Mouse (Mus musculus) hindbrain, embryonic 15.5 days (tissue): ENCODE measurements around the gene Cerkl. TPM values are rescaled to one million over a fixed set of nuclear protein-coding genes. Genes with fewer than 3 reads are reported as not detected.

ENCODE experiments used
- ATAC-seq: fragments of 200-750 bp; cut with Nextera tagmentation; 2 replicates; pipeline ENCODE4 v1.8.0; 2017; ENCODE audit warnings: low read depth, moderate number of reproducible peaks, moderate TSS enrichment; ENCODE audit not compliant: low FRiP score
- H3K27ac ChIP-seq: fragments of 300-500 bp; sonication (generic); replicated peaks from 2 replicates; pipeline ENCODE4 v1.5.1; 2015; ENCODE audit warnings: mild to moderate bottlenecking, inconsistent platforms
- H3K27me3 ChIP-seq: fragments of 300-500 bp; sonication (generic); 2 replicates; pipeline ENCODE4 v1.6.1; 2015; ENCODE audit warnings: control low read depth, inconsistent platforms
- H3K36me3 ChIP-seq: fragments of 300-500 bp; sonication (generic); 2 replicates; pipeline ENCODE4 v1.6.1; 2015; ENCODE audit warnings: control low read depth, inconsistent platforms
- H3K4me1 ChIP-seq: fragments of 300-500 bp; sonication (generic); replicated peaks from 2 replicates; pipeline ENCODE4 v1.6.1; 2015; ENCODE audit warnings: control low read depth, inconsistent platforms
- H3K4me2 ChIP-seq: fragments of 300-500 bp; sonication (generic); 2 replicates; pipeline ENCODE4 v1.6.1; 2015; ENCODE audit warnings: moderate library complexity, mild to moderate bottlenecking, inconsistent platforms
- H3K4me3 ChIP-seq: fragments of 300-500 bp; sonication (generic); 2 replicates; pipeline ENCODE4 v1.5.1; 2015; ENCODE audit warnings: mild to moderate bottlenecking, inconsistent platforms
- H3K9ac ChIP-seq: fragments of 300-500 bp; sonication (generic); 2 replicates; pipeline ENCODE4 v1.6.1; 2015; ENCODE audit warnings: inconsistent platforms
- H3K9me3 ChIP-seq: fragments of 300-500 bp; sonication (generic); 2 replicates; pipeline ENCODE4 v1.6.1; 2016; ENCODE audit warnings: control low read depth, inconsistent platforms
- WGBS: fragments of 180-500 bp; shearing (Covaris S2); methylation state at CpG from one replicate; pipeline ENCODE4 v1.1.7; 2015; 5-methylcytosine and 5-hydroxymethylcytosine counted together
- polyA plus RNA-seq: library from polyadenylated mRNA; unstranded; fragments of >200 nt; fragmentation: Nextera tagmentation; extraction: Ambion mirVana; gene quantifications from 2 replicates; pipeline ENCODE4 v1.2.1, GENCODE M21; 2015

Gene Cerkl
- polyA plus RNA-seq, 1 experiment from 2014 or later, result 2.5 TPM

DNA sequence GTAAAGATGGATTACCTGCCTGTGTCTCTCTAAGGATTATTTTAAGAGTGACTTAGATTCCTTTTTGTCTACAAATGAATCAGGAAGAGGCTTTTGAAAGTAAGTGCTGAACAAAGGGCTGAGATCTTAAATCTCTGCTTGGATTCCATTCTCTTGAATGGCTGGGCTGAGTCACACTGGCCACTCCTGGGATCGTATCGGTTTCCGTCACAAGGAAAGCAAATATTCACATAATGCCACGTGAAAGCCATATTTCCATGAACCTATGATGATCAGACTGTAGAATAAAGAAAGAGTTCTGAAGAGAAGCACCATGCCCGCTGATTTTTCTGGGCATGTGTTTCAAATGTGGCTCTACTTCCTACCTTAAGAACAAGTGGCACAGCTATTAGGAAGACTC, 57.8 kb downstream of the Cerkl start:
- Histone ChIP-seq H3K4me3 (no peak overlapping the region), H3K4me2 (no peak overlapping the region), H3K9me3 (no peaks in the 10 kb centered on the region), H3K4me1 (0 out of 2 replicates have a peak, but pooled peaks cover 7% of the 10 kb centered on the region), H3K9ac (no peak overlapping the region), H3K27ac (no peak overlapping the region), H3K36me3 (no peaks in the 10 kb centered on the region), H3K27me3 (no peaks in the 10 kb centered on the region)
- WGBS, result 74% methylated on average over 5 of the region's 5 CpGs
- no peak for ATAC-seq

DNA sequence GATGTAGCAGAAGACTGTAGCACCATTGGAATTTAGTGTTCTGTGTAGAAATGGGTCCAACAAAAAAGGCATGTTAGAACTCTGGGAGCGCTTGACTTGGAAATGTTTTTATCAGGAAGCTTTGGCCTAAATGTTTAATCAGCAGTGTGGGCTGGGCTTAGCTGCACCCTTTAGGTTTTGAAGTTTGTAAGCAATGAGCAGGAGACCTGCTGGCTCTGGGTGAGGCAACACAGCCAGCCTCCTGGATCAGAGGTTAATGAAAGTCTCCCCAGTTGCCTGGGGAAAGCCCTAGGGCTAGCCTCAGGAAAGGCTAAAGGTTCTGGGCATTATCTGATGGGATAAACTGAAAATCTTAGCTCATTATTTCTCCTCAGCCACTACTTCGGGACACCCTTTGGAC, 58.2 kb downstream of the Cerkl start:
- H3K27me3 ChIP-seq, result no peaks in the 10 kb centered on the region
- WGBS, result 65% methylated on average over 2 of the region's 2 CpGs
- no peaks in the 10 kb centered on the region for H3K36me3 ChIP-seq

DNA sequence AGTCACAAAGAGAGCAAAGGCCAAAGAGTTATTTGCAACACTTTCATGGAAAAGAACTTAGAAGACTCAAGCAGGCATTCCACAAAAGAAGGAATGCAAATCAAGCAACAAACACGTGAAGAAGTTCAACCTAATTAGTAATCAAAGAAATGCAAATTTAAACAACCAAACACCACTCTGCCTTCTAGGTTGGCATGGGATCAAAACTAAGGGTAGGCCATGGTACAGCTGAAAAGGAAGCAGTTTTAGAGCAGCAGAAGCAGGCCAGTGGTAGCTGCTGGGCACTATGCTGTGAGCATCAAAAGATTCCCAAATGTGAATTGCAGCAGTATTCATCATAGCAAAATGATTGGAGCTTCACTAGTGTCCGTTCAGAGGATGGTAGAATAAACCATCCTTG, 59.5 kb downstream of the Cerkl start:
- Histone ChIP-seq H3K9me3 (no peaks in the 10 kb centered on the region), H3K27me3 (no peaks in the 10 kb centered on the region), H3K4me1 (0 out of 2 replicates have a peak, but pooled peaks cover 7% of the 10 kb centered on the region), H3K27ac (no peak overlapping the region), H3K36me3 (no peaks in the 10 kb centered on the region), H3K4me2 (no peak overlapping the region), H3K4me3 (no peak overlapping the region), H3K9ac (no peak overlapping the region)
- ATAC-seq, result no peak
- WGBS, result 54% methylated on average over 2 of the region's 2 CpGs

More for the DNA sequence above, 58.2 kb downstream of the Cerkl start:
- H3K4me3 ChIP-seq, result no peak overlapping the region
- ATAC-seq, result no peak
- H3K27ac ChIP-seq, result no peak overlapping the region
- no peak overlapping the region for H3K4me2 ChIP-seq
- 0 out of 2 replicates have a peak, but pooled peaks cover 7% of the 10 kb centered on the region for H3K4me1 ChIP-seq
- H3K9me3 ChIP-seq, result no peaks in the 10 kb centered on the region
- no peak overlapping the region for H3K9ac ChIP-seq

DNA sequence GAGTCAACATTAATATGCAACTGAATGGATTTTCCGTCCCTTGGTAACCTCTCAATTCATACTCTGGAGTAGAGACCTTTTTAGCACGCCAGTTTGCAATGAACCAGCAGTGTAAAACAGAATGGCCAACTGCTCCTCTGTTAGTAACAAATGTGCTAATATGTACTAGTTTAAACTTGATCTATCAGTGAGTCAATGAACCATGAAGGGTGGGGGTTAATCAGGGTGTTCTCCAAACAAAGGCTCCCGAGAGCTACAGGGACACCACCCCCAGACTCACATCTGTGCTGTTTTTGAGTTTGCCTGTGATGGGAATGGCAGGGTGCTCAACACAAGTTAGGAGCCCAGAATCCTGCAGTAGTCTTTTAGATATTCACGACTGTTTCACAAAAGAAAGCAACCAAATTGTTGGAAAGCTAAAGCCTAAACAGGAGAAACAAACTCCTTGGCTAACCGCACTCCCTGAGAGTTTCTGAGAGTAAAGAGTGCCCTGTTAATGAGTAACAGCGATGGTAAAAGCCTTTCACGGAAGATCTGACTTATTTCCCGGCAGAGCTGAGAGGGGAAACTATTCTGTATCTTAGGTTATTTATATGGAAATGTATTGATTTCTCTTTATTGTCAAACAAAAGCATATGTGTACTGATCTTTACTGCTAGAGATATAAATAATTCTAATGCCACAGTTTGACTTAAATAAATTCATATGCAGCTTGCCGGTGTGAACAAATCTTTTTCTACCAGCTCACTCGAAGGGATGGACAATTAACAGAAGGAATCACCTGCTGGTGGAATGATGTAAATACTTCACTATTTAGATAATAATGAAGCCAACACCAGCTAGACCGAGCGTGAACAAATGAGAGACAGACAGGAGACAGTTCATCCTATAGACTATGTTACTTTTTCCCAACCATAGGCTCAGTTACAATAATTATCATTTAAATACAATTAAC, 77.2 kb downstream of the Cerkl start:
- peaks cover 14% of the 10 kb centered on the region for H3K4me1 ChIP-seq
- no peak overlapping the region for H3K9ac ChIP-seq
- H3K36me3 ChIP-seq, result no peaks in the 10 kb centered on the region
- no peak overlapping the region for H3K4me3 ChIP-seq
- no peaks in the 10 kb centered on the region for H3K9me3 ChIP-seq
- H3K27me3 ChIP-seq, result no peaks in the 10 kb centered on the region
- H3K27ac ChIP-seq, result no peak overlapping the region
- WGBS, result 12% methylated on average over 12 of the region's 12 CpGs
- ATAC-seq, result no peak
- peak overlapping the region; percentile 13; the same call in 1 of the 2 replicates for H3K4me2 ChIP-seq

DNA sequence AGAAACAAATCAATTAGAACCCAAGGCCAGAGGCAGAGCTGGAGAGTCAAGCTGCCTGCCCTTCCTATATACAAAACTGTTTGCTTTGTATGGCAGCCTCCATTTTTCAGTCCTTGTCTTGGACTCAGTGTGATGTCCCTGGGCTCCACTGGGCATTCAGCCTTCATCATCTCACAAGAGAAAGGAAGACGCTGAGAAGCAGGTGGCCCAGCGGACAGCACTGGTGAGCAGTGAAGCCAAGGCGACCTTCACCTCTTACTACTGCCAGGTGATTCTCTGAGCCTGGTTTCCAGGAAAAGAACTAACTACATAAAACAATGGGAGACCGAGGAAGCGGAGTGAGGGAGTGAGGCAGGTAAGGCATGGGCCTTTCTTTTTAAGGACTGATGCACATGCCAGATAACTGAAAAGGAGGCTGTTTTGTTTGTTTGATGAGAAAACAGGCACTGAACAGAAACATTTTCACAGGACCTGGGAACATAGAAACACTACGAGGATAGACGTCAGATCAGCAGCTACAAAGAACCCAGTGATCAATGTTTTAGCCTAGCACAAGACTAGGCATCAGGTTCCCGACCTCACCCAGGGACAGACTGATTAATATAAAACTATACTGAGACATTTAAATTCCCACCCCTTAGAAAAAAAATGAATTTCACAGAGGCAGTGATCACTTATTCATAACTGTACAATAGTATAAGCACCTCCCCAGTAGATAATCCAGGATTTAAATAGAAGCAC, 78.1 kb downstream of the Cerkl start:
- no peaks in the 10 kb centered on the region for H3K9me3 ChIP-seq
- no peak overlapping the region for H3K27ac ChIP-seq
- peaks cover 14% of the 10 kb centered on the region for H3K4me1 ChIP-seq
- no peak for ATAC-seq
- H3K4me2 ChIP-seq, result no peak overlapping the region
- no peaks in the 10 kb centered on the region for H3K27me3 ChIP-seq
- H3K36me3 ChIP-seq, result no peaks in the 10 kb centered on the region
- WGBS, result 47% methylated on average over 8 of the region's 8 CpGs
- H3K9ac ChIP-seq, result no peak overlapping the region
- no peak overlapping the region for H3K4me3 ChIP-seq

DNA sequence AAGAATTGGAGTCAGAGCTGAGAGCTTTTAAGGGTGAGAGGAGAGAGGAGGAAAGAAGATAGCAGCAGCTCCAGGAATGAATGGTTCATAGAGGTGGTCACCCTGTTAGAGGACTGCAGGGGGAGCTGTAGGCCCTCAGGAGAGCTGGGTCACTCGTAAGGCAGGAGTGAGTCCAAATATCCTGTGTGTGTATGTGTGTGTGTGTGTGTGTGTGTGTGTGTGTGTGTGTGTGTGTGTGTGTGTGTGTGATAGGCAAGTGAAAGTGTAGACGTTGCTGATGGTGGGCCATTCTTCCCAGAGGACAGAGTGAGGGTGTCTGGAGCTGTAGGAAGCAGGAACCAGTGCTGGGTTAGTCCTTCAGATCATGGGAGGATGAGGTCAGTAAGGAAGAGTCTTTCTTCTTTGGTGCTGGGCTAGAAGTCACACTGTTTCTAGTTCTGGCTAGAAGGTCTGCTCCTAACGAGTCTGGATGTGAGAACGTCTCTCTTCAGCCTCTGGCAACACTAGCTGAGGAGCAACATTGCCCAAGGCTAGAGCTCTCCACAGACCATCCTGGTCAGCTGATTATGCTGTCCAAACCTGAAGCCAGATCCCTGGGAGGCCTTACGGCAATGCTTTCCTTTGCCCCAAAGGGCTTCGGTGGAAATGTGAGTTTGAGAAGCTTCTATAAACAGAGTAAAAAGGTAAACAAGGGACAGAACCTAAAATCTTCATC, 83.9 kb downstream of the Cerkl start:
- Histone ChIP-seq H3K4me2 (no peak overlapping the region), H3K9ac (no peak overlapping the region), H3K36me3 (no peaks in the 10 kb centered on the region), H3K4me1 (peaks cover 1% of the 10 kb centered on the region; the same call in 1 of the 2 replicates), H3K4me3 (no peak overlapping the region), H3K9me3 (no peaks in the 10 kb centered on the region), H3K27ac (no peak overlapping the region), H3K27me3 (no peaks in the 10 kb centered on the region)
- 55% methylated on average over 6 of the region's 6 CpGs for WGBS
- no peak for ATAC-seq

DNA sequence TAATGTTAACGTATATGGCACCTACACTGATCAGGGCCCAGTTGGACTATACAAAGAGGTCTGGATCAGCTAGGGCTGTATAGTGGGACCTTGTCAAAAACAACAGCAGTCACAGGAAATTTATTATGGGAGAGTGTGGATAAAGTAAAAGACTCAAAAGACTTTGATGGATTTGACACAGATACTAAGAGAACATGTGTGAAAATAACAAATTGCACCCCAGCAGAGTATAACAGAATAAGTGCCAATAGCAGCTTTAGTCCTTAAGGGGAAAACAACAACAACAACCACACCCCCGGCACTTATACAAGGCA, 84.5 kb downstream of the Cerkl start:
- H3K9ac ChIP-seq, result no peak overlapping the region
- H3K4me2 ChIP-seq, result no peak overlapping the region
- H3K27me3 ChIP-seq, result no peaks in the 10 kb centered on the region
- no peak overlapping the region for H3K27ac ChIP-seq
- no peaks in the 10 kb centered on the region for H3K36me3 ChIP-seq
- no peak for ATAC-seq
- no peaks in the 10 kb centered on the region for H3K9me3 ChIP-seq
- H3K4me3 ChIP-seq, result no peak overlapping the region
- WGBS, result 79% methylated on average over 2 of the region's 2 CpGs
- H3K4me1 ChIP-seq, result peaks cover 6% of the 10 kb centered on the region; the same call in 1 of the 2 replicates

DNA sequence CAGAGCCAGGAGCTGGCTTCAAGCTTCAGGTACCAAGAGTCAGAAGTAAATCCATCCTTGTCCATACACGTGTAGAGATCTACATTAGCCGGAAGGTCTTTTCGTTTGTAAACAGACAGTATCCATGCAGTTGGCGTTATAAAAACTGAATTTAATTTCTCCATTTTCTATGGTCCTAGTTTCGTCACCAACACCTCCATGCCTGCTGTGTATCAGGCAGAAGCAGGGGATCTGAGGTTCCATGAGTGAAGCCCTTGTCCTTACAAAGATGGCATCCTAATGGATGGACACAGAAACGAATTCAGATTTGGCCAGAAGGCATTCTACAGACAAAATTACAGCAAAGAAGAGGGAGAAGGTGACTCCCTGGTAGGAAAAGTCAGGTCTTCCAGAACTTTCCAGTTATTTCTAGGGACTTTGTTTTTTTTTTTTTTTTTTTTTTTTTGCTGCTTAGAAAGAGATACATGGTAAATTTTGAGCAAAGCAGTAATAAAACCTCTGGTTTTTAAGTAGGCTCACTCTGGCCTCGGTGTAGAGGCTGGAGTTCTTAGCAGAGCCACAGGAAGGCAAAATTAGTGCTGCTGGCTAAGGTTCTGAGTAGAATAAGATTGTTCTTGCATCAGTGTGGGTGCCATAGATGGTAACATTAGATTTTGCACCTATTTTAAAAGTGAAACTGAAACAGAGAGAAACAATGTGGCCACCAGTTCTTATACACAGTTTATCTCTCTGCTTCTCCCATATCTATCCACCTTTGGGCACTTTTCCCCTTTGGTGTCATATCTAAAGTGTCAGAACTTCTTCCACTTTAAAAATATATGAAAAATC, 85.0 kb downstream of the Cerkl start:
- WGBS, result 92% methylated on average over 7 of the region's 7 CpGs
- Histone ChIP-seq H3K4me1 (peaks cover 6% of the 10 kb centered on the region; the same call in 1 of the 2 replicates), H3K9me3 (no peaks in the 10 kb centered on the region), H3K27me3 (no peaks in the 10 kb centered on the region), H3K4me3 (no peak overlapping the region), H3K4me2 (no peak overlapping the region), H3K36me3 (no peaks in the 10 kb centered on the region), H3K9ac (no peak overlapping the region), H3K27ac (no peak overlapping the region)
- no peak for ATAC-seq

DNA sequence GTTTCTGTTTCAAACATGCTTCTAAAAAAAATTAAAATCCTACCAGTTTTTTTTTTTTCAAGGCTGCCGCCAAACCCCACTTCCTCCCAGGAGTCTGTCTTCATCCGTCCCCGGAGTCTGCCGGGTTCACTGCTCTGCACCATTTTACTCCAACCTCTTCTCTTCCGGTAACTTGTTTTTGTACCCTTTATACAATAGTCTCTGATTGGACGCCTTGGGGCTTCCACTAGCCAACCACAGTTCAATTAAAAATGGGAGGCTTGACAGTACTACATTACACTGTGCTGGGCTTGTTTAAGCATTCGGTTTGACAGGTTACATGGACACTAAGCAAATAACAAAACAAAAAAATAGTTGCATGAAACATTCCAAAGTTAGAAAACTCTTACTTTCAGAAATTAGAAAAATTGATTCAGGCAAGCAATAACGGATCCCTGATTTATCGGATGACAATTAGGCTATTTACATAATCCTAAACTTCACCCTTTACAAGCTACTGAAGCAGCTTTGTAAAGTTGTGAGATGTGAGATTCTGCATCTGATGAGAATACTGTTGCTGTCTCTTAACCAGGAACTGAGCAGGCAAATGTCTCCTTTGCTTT, 85.8 kb downstream of the Cerkl start:
- H3K4me1 ChIP-seq, result peaks cover 6% of the 10 kb centered on the region; the same call in 1 of the 2 replicates
- H3K9me3 ChIP-seq, result no peaks in the 10 kb centered on the region
- no peak overlapping the region for H3K27ac ChIP-seq
- 84% methylated on average over 9 of the region's 9 CpGs for WGBS
- H3K36me3 ChIP-seq, result no peaks in the 10 kb centered on the region
- no peaks in the 10 kb centered on the region for H3K27me3 ChIP-seq
- no peak overlapping the region for H3K4me2 ChIP-seq
- no peak overlapping the region for H3K9ac ChIP-seq
- ATAC-seq, result no peak
- no peak overlapping the region for H3K4me3 ChIP-seq

DNA sequence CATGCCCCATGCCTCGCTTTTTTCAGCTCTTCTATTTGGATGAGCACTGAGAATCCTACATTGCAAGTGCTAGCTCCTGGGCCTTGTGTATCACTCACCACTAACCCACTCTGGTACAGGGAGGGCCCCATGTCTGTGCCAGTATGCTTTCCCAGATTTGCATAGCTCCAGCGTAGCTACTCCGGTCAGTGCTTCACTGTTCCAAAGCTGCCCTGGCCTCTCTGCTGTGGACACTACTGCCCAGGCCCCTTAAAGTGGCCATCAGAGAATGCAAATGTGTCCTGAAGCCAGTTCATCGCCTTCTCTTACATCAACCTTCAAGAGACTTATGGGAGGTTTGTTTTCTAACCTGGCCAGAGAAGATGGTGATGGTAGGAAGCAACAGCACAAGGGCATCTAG, 86.7 kb downstream of the Cerkl start:
- Histone ChIP-seq H3K4me2 (no peak overlapping the region), H3K36me3 (no peaks in the 10 kb centered on the region), H3K9ac (no peak overlapping the region), H3K4me3 (no peak overlapping the region), H3K4me1 (peaks cover 6% of the 10 kb centered on the region; the same call in 1 of the 2 replicates), H3K9me3 (no peaks in the 10 kb centered on the region), H3K27ac (no peak overlapping the region), H3K27me3 (no peaks in the 10 kb centered on the region)
- no peak for ATAC-seq
- WGBS, result 82% methylated on average over 4 of the region's 4 CpGs

DNA sequence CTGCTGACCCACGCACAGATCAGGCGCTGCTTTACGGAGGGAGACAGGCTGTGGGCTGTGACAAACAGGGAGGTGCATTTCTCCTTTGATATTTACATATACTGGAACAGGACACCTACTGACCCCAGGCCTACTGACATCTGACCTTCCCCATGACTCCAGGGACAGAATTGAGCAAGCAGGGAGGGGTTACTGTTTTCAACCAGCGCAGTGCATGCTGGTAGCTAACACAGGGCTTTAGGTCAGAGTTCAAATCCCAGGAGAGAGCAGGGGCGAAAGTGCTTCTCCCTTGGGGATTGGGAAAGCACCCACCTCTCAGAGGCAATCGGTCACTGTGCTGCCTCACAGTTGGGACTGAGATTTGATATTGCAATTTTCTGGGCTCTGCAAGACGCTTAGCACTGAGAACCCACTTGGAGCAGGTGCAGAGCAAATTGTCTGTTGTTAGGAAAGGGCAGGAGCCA, 87.5 kb downstream of the Cerkl start:
- ATAC-seq, result no peak
- Histone ChIP-seq H3K9me3 (no peaks in the 10 kb centered on the region), H3K36me3 (no peaks in the 10 kb centered on the region), H3K27ac (no peak overlapping the region), H3K4me3 (no peak overlapping the region), H3K27me3 (no peaks in the 10 kb centered on the region), H3K4me2 (no peak overlapping the region), H3K4me1 (peaks cover 6% of the 10 kb centered on the region; the same call in 1 of the 2 replicates), H3K9ac (no peak overlapping the region)
- 58% methylated on average over 7 of the region's 7 CpGs for WGBS
